Mouse (Mus musculus) neutrophil, adult 5-6 weeks (primary cell): Measurements from ENCODE around the gene Snrpg. TPM values are rescaled to one million over a fixed set of nuclear protein-coding genes. Genes with fewer than 3 reads are reported as not detected.

Experiments
- total RNA-seq: library from RNA; stranded (forward); fragments of 200-1000 nt; gene quantifications from 2 replicates; pipeline ENCODE4 v1.2.3, GENCODE M21; 2017

The Snrpg gene
- total RNA-seq, 1 experiment from 2014 or later: 39.0 TPM

Other genes starting within 250 kb of the Snrpg start
- 1.3 TPM in 1 of 2 replicates, not detected in the other for gene Tgfa, start 176.1 kb upstream of the Snrpg start, total RNA-seq
- 15.3 and 23.0 TPM in 2 replicates for gene Fam136a, start 5.7 kb upstream of the Snrpg start, total RNA-seq
- 14.5 and 15.2 TPM in 2 replicates for gene Pcyox1, start 25.9 kb downstream of the Snrpg start, total RNA-seq
- gene Tia1, start 32.9 kb downstream of the Snrpg start, total RNA-seq: 146 and 162 TPM in 2 replicates
- 1.2 TPM in 1 of 2 replicates, not detected in the other for gene Gm44790, start 55.4 kb downstream of the Snrpg start, total RNA-seq
- gene C87436, start 67.1 kb downstream of the Snrpg start, total RNA-seq: 46.2 and 53.4 TPM in 2 replicates
- 35.6 and 38.3 TPM in 2 replicates for gene Pcbp1, start 155.0 kb downstream of the Snrpg start, total RNA-seq